11 mouse cellular contexts compared by ENCODE assay signal in the genomic region with DNA sequence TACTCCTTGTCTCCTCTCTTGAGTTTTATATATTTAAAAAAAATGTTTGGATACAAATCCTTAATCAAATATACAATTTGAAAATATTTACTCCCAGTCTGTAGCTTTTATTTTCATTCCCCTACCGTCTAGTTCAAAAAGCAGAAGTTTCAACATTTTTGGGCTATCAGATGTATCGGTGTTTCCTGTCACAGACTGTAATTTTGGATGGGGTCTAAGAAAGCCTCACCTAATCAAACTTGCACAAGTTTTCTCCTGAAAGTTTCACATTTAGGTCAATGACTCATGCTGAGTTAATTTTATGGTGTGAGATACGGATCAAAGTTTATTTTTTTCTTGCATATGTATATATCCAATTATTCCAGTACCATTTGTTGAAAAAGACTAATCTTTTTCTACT.
"Had no signal": no experiment of that assay in that cellular context is flagged by ENCODE, and none has a peak within 500 bp of the region (broad histone marks: within the 10 kb centered on the region; RNA-seq: fewer than 3 reads in every experiment).

No protein-coding gene starts in this region.

- DNase-seq: kidney, adult 11 months; kidney, adult 8-10 months; kidney, postnatal 10 days; kidney, postnatal 36 days; left cerebral cortex, postnatal 4 days; liver, postnatal 0 days; lung, postnatal 10 days; lung, postnatal 36 days; thymus, adult 18-20 months; thymus, postnatal 36 days had no signal

- ATAC-seq: liver, postnatal 0 days; midbrain, embryonic 15.5 days had no signal
